Mouse (Mus musculus) ZHBTc4 (cell line): ENCODE measurements around the gene Cxadr.

Source experiments
- DNase-seq: peaks from one replicate; pipeline ENCODE4 v3.0.0-alpha.2; 2011; ENCODE audit warnings: low read depth, low spot score

The Cxadr gene

DNA sequence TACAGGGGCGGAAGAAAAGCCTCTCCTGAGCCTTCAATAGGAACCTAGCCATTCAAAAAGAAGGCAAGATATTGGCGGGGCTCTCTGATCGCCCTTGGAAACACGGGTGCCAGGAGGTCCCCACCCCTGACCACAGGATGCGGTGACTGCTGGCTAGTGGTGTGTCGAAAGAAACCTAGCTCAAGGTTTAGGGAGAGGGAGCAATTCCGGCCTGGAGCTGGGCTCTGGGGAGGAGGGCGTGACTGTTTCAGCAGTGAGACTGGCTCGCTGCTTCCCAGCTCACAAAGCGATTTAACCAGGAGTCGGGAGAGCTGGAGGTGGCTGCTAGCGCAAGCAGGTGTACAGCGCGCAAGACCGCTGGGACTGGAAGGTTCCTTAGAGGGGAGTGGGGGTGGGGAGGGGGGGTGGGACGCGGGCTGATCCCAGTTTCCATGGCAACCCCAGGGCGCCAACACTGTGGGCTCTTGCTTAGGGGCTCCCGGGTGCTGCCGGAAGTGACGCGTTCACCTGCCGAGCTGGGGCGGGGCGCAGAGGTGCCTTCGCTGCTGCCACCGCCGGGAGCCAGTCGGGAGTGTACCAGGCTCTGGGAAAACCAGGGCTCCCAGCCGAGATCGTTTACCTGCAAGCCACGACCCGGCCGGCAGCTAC lies at the start of gene Cxadr:
Gene Cxadr (plus strand): TSS at position 307 of the 648 bp plus-strand sequence.
- DNase-seq: peak; percentile 95

DNA sequence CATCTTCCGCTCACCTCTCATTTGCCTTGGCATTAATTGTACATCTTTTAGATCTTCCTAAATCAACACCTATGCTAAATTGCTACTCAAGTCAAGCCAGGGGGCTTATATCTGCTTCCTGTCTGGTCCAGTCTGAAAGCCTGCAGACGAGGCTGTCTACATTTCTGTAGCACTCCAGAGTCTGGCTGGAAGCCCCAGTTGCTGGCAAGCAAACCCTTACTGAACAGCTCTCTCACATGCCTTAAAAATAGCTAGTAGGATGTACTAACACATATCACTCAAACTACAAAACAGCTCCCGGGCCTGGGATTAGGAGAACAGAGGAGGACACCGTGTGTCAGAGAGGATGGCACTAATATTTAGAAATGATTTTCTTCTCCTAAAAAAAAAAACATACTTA lies 42.3 kb upstream of the Cxadr start:
- DNase-seq: no peak

DNA sequence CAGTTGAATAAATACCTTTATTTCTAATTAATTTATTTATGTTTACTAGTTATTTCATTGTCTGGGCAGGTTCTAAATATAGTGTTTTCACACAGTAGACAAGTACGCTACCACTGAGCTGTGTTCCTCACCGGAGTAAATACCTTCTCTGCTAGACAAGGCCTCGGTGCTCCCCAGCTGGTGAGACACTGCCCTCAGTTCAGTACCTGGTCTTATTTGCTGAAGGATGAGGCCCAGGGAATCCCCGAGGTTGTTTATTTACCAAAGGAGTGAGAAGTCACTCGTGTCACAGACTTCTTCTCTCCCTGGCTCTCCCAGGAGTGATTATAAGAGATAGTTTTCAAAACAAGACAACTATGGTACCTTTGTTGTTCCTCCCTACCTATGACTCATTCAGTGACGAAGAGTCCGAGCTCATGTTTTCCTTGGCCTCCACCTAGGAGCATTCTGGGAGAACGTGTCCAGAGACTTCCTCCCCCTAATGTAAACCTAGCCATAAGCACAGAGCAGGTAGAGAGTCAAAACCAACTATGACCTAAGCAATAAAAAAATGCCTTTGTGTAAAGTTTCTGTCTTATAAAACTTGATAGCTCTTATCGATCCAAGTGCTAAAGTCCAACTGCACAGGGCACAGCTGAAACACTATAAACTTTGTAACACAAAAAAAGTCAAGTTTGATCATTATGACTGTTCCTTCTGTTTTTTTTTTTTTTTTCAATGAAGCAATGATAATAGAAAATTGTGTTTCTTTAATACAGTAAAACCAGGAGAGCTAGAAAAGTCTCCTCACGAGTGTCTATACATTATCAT lies 41.0 kb upstream of the Cxadr start:
- DNase-seq: no peak

DNA sequence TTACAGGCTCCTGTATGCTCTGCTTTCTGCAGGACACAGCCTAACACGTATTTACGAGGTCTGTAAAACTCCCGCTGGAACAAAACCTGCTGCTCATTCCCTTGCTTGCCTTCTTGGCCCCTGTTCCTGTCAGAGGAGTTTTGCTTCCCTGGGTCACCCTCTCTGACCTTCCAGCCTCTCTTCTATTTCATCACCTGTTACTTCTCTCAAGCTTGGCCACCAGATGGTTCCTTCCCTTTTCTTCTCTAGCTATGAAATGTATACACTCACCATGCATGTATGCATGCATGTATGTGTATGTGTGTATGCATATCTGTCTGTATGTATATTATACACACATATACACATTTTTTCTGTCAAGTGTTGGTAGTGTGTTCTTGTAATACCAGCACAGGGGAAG lies 39.8 kb upstream of the Cxadr start:
- DNase-seq: no peak

DNA sequence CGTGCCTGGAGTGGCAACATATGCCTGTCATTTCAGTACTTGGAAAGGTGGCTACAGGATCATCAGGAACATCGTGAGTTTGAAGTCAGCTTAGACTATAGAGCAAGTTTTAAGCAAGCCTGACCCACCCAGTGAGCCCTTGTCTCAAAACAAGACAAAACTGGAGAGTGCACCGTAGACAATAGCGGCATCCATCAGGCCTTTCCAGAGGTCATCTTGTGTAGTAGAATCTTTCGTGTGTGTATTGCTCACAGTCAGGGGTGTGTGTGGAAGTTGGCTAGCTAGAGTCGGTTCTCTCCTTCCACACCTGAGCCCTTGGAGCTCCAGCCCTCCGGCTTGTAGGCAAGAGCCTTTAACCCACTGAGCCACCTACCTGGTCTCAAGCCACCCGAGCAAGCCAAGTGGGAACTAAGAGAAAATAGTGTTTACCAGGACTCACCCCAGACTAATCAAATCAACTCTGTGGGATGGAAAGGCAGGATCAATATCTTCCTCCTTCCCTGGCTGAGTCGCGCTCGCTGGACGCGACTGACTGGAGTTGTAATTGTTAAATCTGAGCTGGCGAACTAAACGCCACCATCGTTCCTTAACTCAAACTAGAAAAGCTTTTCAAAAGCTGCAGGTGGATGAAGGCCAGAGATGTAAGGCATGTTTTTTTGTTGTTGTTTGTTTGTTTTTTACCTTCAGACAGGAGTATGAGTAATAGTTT lies 36.7 kb upstream of the Cxadr start:
- peak; percentile 84 for DNase-seq

DNA sequence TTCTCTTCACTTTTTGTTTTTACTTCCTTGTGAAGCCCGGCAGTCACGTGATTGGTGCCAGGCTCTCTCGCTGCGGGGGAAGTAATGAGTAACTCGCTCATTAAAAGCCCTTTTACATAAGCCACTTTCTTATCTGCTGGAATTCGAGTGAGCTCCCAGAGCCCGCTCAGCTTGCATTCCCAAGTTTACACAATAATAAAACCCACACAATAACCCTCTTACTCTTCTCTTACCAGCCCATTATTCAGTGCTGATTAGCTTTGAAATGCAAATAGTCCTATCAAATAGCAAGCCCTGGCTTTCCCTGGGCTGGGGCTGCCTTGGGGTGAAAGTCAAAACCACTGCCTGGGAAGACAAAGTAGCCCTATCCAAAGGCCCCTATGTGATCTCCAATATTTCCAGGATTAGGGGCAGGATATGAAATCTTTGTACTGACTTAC lies 36.1 kb upstream of the Cxadr start:
- DNase-seq: peak; percentile 96

DNA sequence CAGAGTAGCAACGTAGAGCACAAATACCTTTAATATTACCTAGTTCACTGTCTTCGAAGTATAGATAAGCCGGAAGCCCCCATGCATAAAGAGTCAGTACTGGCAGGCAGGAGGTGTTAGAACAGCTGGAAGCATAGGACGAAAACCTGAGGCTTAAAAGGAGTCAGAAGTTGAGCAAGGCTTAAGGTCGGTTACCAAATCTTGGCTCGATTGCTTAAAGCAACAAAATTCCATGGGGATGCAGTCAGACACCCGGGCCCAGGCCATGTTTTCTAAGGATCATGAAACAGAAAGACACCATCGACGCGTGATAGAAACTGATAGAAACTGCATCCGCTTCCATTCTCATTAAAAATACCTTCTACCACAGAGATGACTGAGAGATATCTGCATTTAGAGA lies 35.5 kb upstream of the Cxadr start:
- DNase-seq: no peak

DNA sequence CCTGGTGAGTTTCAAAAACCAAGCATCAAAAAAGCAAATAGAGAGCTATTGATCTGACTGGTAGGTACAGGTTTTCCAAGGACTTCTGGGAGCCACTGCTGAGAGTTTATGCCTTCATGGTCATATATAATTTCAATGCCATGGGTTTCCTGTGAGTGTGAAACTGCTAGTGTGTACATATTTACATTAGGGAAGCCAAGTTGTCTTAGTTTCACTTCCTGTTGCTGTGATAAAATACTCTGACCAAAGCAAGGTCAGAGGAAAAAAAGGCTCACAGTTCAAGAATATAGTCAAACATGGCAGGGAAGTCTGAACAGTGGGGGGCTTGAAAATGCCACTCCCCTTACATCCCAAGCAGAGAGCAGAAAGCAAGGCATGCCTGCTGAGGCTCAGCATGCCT lies 33.8 kb upstream of the Cxadr start:
- no peak for DNase-seq

DNA sequence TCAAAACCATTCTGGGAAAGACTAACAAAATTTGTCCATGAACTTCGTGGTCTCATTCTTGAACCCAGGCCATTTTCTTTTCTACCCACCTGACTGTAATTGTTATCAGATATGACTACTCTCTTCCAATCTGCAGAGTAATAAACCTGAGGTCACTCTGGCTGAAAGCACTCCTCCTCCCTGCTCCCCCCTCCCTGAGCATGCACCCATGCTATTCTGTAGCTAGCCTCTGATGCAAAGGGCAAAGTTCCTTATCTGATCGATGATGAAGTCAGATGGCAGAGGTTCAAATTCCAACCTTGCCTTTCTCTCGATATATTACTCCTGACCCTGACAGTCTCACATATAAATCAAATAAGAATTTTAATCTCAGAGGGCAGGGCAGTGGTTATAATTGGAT lies 33.1 kb upstream of the Cxadr start:
- DNase-seq: no peak

DNA sequence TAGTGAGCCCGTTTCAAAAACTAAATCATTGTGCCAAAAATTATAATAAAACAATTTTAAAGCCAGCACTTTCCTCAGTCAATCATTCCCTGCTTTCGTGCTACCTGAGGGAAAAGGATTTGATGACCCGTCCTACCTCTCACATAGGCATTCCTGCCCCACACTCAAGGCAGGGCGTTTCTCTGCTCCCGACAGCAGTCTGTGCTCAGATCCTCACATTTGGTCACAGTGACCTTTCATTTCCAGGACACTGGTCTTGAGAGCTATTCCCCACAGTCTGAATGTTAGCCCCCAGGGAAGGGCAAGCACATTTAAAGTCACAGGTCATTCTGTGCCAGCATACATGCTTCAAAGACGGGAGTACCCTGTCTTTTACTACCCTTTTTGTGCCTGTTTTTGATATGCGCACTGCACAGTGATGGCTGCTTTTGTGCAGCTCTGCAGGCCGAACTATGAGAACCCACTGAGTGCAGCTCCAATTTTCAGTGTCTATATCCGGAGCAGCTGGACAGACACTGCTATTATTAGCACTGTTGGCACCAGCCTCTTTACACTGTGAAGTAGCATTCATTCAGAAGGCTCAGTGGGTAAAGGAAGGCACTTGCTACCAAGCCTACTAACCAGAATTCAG lies 26.3 kb upstream of the Cxadr start:
- peak; percentile 74 for DNase-seq

DNA sequence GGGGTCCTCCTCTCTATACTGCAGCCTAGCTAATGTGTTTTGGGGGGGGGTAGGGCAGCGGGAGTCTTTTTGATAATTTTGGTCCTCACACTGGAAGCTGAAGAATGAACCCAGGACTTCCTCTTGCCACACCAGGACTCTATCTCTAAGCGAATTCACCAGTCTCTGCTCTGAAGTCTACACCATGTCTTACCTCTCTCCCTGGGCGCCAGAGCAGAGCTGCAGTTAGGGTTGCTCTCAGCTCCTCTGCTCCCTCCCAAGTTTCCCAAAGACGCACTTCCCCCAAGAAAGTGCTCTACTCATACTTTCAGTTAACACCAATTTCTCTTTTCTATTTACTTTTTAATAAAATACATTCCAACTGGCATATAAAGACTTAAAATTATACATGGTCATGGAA lies 23.7 kb upstream of the Cxadr start:
- DNase-seq: no peak

DNA sequence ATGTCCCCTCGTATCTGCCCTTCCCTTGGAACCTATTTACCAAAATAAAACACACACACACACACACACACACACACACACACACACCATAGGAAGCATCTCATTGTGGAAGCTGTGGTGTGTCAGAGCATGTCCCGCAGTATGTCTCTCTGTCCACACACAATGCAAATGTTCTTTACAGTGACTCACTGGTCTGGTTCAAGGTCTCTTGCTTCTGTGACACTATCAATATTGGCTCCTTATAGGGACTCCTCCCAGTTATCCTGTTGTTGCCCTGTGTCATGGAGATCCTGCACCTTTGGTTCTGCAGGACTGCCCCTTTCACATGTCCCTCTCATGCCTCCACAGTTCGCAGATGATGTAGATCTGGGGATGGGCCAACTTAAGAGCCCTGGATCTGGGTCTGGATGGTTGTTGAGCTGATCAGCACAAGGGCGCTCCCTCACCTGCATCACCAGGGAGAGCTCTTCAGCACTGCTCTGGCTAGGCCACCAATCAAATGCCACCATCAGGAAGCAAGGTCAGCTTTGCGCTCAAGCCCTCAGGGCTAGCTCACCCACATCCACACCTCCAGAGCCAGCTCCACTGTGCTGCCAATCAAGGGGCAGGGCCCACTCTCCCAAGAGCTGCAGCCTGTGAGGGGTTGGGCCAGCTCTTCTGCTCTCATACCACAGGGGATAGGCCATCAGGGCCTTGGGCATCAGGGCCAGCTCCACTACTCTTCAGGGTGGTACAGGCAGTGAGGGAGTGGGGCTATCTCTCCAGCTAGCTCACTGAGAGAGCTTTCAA lies 21.0 kb upstream of the Cxadr start:
- peak; percentile 24 for DNase-seq

DNA sequence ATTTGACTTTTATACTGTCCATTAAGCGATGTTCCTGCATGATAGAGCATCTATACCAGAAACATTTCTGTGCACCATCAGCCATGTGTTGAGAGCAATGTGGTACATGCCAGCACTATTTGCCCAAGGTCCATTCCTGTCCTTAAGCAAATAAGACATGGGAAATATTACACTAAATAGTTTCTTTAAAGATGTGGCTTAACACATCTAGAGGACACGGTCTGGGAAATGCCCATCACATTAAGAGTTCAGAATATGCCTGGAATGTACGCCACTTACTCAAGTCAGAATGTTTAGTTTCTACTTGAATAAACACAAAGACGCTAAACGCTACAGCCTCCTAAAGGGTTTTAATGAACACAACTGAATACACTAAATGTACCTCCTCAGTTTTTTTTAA lies 18.1 kb upstream of the Cxadr start:
- no peak for DNase-seq

DNA sequence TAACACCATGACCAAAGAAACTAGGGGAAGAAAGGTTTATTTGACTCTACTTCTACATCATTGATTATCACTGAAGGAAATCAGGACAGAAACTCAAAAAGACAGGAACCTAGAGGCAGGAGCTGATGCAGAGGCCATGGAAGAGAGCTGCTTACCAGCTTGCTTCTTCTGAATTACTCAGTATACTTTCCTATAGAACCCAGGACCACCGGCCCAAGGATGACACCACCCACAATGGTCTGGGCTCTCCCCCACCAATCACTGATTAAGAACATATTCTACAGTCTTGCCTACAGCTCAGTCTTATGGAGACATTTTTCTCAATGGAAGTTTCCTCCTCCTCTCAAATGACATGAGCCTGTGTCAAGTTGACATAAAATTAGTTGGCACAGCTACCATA lies 7.2 kb upstream of the Cxadr start:
- DNase-seq: no peak

DNA sequence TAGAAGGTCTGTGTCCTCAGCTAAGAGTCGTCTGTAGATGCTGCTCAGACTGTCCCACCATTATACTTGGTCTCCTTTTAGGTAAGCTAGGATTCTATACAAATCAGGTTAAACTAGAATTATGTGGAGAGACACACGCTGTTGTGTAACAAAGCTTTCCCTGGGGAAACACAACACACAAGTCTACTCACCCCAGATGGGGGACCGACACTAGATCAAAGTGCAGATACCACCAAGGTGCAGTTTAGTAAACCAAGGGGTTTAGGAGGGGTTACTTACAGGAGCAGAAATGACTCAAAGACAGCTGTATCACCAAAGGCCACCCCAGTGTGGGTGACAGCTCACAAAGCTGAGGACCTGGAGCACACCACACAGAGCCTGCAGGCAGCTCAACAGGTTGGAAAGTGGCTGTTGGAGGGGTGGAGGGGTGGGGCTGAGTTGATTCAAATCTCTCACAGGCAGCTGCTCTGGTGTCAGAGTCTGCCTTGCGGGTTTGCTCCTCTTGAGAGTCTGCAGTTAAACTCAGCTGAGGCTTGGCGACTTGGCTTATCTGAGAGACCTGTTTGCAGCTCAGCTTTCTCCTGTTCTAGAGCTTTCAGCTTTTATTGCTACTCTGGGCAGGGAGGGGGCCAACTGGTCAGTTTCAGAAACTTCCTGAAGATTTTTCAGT lies 6.5 kb upstream of the Cxadr start:
- peak; percentile 50 for DNase-seq

DNA sequence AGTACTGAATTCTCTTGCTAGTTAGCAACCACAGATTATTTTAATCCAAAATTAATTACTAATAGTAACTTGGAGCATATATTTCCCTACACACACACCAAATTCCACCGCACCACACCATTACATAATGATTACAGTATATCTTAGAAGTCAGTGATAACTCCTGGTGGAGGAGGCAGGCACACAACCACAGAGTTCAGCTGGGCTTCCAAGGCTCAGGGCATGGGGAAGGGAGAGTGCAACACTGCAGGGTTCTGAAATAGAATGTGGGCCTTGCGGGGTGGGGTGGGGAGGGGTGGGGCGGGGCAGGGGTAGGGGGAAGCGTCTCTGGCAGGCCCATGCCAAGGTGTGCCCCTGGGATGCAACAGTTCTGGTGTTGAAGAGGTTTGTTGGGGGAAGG lies 5.7 kb upstream of the Cxadr start:
- no peak for DNase-seq

DNA sequence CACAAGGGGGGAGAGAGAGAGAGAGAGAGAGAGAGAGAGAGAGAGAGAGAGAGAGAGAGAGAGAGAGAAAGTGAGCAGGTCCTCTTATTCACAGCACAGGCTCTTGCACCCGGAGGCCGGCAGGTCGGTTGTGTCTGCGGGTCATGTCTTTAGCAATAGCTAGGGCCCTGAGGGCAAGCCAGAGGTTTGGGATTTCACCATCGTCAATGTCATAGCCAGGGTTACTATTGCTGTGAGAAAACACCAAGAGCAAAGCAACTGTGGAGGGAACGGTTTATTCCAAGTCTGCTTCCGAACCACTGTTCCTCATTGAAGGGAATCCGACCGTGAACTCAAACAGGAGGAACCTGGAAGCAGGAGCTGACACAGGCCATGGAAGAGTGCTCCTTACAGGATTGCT lies 5.2 kb upstream of the Cxadr start:
- no peak for DNase-seq

DNA sequence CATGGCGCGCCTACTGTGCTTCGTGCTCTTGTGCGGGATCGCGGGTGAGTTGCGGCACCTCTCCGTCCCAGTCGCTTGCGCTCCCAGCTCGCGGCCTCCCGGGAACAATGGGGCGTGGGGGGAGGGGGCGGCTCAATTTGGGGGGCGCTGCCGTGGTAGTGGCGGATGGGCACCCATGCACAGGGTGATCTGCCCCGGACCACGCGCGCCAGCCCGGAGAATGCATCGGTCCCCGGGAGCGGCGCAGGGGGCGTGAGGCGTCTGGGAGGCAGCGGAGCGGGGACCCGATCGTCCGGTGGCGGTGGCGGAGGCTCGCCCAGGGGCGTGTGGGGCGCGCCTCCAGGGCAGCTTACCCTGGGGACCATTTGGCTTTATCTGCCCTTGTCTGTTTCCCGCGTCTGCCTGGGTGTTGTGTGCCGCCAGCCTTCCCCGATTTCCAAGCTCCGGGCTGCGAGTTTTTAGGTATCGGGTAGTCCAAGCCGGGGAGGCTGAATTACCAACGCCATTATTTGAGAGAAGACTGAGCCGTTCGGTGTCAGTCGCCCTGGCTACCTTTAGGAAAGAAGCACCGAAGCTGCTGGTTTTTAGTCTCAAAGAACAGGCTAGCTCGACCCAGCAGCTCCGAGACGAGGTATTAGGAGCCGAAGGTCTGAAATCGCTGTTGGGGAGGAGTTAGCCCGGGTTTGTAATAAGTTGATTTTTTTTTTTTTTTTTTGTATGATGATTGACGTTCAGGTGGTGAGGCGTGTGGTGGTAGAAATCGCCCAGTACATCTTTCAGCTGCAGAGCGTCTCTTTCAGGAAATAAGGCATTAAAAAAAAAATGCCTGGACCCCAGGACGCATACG lies 765 bp downstream of the Cxadr start:
- peak; percentile 65 for DNase-seq

DNA sequence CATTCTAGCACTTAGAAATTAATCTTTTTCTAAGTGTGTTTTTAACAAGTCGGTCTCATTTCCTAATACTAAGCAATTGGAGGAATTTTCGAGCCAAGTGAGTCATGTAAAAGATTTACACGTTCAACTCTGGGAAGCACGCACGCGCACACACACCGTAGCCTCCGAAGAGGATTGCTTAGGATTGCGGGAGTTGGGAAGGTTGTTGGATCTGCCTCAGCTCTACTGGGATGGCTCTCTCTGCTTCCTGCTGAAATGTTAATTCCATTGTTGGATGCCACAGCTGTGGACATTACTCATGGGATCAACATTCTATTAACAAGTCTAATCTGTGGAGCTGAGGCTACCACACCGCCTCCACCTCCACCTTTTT lies 1.4 kb downstream of the Cxadr start:
- peak; percentile 56 for DNase-seq

DNA sequence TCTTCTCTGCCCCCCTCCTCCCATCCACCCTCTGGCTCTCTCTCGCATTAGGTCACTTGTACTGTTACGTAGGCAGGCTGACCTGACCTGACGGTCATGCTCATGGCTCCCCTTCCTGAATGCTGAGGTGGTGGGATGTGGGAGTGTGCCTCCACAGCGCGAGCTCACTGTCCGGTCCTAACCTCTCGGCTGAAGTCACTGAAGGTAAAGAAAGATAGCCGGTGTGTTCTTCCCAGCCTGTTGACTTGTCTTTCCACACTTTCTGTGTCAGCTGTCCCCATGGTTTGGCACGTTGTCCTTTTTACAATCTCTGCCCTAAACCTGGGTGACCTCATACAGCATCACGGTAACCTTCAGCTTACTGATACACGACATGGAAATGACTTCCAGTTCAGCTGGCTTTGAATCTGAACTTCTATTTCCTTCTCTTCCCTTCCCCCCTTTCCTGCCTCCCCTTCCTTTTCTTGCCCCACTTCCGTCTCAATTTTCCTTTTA lies 4.4 kb downstream of the Cxadr start:
- DNase-seq: no peak
